Mouse (Mus musculus) cortical plate, adult 2 months (tissue): Measurements from ENCODE around the gene Syne3.

Experiments used
- CTCF ChIP-seq: fragments of 200-500 bp; IDR thresholded peaks from 2 replicates; pipeline ENCODE4 v1.5.1; 2011; ENCODE audit warnings: mild to moderate bottlenecking, control low read depth, low read length; ENCODE audit not compliant: insufficient read depth; ENCODE audit errors: extremely low read depth
- POLR2A ChIP-seq: fragments of 200-500 bp; IDR thresholded peaks from 2 replicates; pipeline ENCODE4 v1.6.1; 2011; ENCODE audit warnings: mild to moderate bottlenecking, low read length, control low read depth; ENCODE audit not compliant: insufficient read depth; ENCODE audit errors: extremely low read depth

- TF ChIP-seq CTCF (no peak), POLR2A (no peak)
Observed at GRCm38 (mm10) chr12:104960421-104960820, 49.2 kb downstream of the Syne3 start.
